Mouse (Mus musculus): ENCODE data around the gene Crk. TPM values are rescaled to one million over a fixed set of nuclear protein-coding genes. Genes with fewer than 3 reads are reported as not detected.
A peak's percentile ranks its signal among the peaks of the same experiment; 100 is the strongest.

The Crk gene
- polyA plus RNA-seq, 1 experiment: 80.6 TPM

GRCm38 (mm10) chr11:75677881-75678746 lies 945 bp upstream of the Crk start:
- no peaks in the 10 kb centered on the region for H3K27me3 ChIP-seq (ENCODE audit: control insufficient read depth, insufficient read depth, low read length)
- peak overlapping the region; percentile 83 for H3K4me3 ChIP-seq (replicated peaks; ENCODE audit: insufficient read depth, low read depth, low read length)
- DNase-seq: no peak
- H3K27ac ChIP-seq (ENCODE audit: insufficient read depth, low read length): no peak overlapping the region
- 95% methylated on average over 3 of the region's 3 CpGs for WGBS
- TF ChIP-seq POLR2A (IDR thresholded peaks at IDR 0.05; ENCODE audit: borderline replicate concordance, insufficient read depth, low read length) (no peak), CTCF (IDR thresholded peaks at IDR 0.05; ENCODE audit: borderline replicate concordance, insufficient read depth, low read depth, low read length) (no peak)
- peaks cover 3% of the 10 kb centered on the region; the same call in 1 of the 2 replicates for H3K4me1 ChIP-seq (ENCODE audit: control insufficient read depth, insufficient read depth, low read length)

GRCm38 (mm10) chr11:75679439-75680171 lies 546 bp downstream of the Crk start:
- peak; percentile 38; the same call in 1 of the 2 replicates for TF ChIP-seq CTCF (IDR thresholded peaks at IDR 0.05; ENCODE audit: borderline replicate concordance, insufficient read depth, low read depth, low read length)
- TF ChIP-seq POLR2A (IDR thresholded peaks at IDR 0.05; ENCODE audit: borderline replicate concordance, insufficient read depth, low read length): no peak
- H3K4me3 ChIP-seq (replicated peaks; ENCODE audit: insufficient read depth, low read depth, low read length): peak overlapping the region; percentile 83
- DNase-seq: peak in 1 of 2 experiments; percentile 53
- under 1% methylated on average over 43 of the region's 43 CpGs for WGBS
- peak overlapping the region; percentile 89 for H3K27ac ChIP-seq (ENCODE audit: insufficient read depth, low read length)
- H3K27me3 ChIP-seq (ENCODE audit: control insufficient read depth, insufficient read depth, low read length): no peaks in the 10 kb centered on the region
- peaks cover 3% of the 10 kb centered on the region; the same call in 1 of the 2 replicates for H3K4me1 ChIP-seq (ENCODE audit: control insufficient read depth, insufficient read depth, low read length)

- Histone ChIP-seq H3K4me3 (replicated peaks; ENCODE audit: insufficient read depth, low read depth, low read length) (no peak overlapping the region), H3K27ac (ENCODE audit: insufficient read depth, low read length) (no peak overlapping the region), H3K4me1 (ENCODE audit: control insufficient read depth, insufficient read depth, low read length) (peaks cover 11% of the 10 kb centered on the region), H3K27me3 (ENCODE audit: control insufficient read depth, insufficient read depth, low read length) (no peaks in the 10 kb centered on the region)
- WGBS: 90% methylated on average over 5 of the region's 5 CpGs
- DNase-seq: no peak
- TF ChIP-seq CTCF (IDR thresholded peaks at IDR 0.05; ENCODE audit: borderline replicate concordance, insufficient read depth, low read depth, low read length): no peak
- TF ChIP-seq POLR2A (IDR thresholded peaks at IDR 0.05; ENCODE audit: borderline replicate concordance, insufficient read depth, low read length): no peak
Observed at GRCm38 (mm10) chr11:75684462-75684861, 5.4 kb downstream of the Crk start.

- WGBS: 15% methylated on average over 2 of the region's 2 CpGs
- Histone ChIP-seq H3K27me3 (ENCODE audit: control insufficient read depth, insufficient read depth, low read length) (no peaks in the 10 kb centered on the region), H3K4me1 (ENCODE audit: control insufficient read depth, insufficient read depth, low read length) (peaks cover 11% of the 10 kb centered on the region), H3K27ac (ENCODE audit: insufficient read depth, low read length) (no peak overlapping the region), H3K4me3 (replicated peaks; ENCODE audit: insufficient read depth, low read depth, low read length) (no peak overlapping the region)
- TF ChIP-seq CTCF (IDR thresholded peaks at IDR 0.05; ENCODE audit: borderline replicate concordance, insufficient read depth, low read depth, low read length): no peak
- TF ChIP-seq POLR2A (IDR thresholded peaks at IDR 0.05; ENCODE audit: borderline replicate concordance, insufficient read depth, low read length): no peak
- peak in 1 of 2 experiments; percentile 18 for DNase-seq
Observed at GRCm38 (mm10) chr11:75684956-75685355, 5.9 kb downstream of the Crk start.

- peaks cover 8% of the 10 kb centered on the region for H3K4me1 ChIP-seq (ENCODE audit: control insufficient read depth, insufficient read depth, low read length)
- no peak overlapping the region for H3K27ac ChIP-seq (ENCODE audit: insufficient read depth, low read length)
- TF ChIP-seq CTCF (IDR thresholded peaks at IDR 0.05; ENCODE audit: borderline replicate concordance, insufficient read depth, low read depth, low read length) (no peak), POLR2A (IDR thresholded peaks at IDR 0.05; ENCODE audit: borderline replicate concordance, insufficient read depth, low read length) (no peak)
- H3K27me3 ChIP-seq (ENCODE audit: control insufficient read depth, insufficient read depth, low read length): no peaks in the 10 kb centered on the region
- no peak overlapping the region for H3K4me3 ChIP-seq (replicated peaks; ENCODE audit: insufficient read depth, low read depth, low read length)
- 76% methylated on average over 2 of the region's 2 CpGs for WGBS
- DNase-seq: no peak
Observed at GRCm38 (mm10) chr11:75687343-75687993, 8.4 kb downstream of the Crk start.

GRCm38 (mm10) chr11:75688132-75688531 lies 9.1 kb downstream of the Crk start:
- no peaks in the 10 kb centered on the region for H3K27me3 ChIP-seq (ENCODE audit: control insufficient read depth, insufficient read depth, low read length)
- H3K4me1 ChIP-seq (ENCODE audit: control insufficient read depth, insufficient read depth, low read length): peaks cover 8% of the 10 kb centered on the region
- DNase-seq: no peak
- WGBS: 79% methylated on average over 2 of the region's 2 CpGs
- no peak overlapping the region for H3K4me3 ChIP-seq (replicated peaks; ENCODE audit: insufficient read depth, low read depth, low read length)
- no peak overlapping the region for H3K27ac ChIP-seq (ENCODE audit: insufficient read depth, low read length)
- TF ChIP-seq CTCF (IDR thresholded peaks at IDR 0.05; ENCODE audit: borderline replicate concordance, insufficient read depth, low read depth, low read length): no peak
- no peak for TF ChIP-seq POLR2A (IDR thresholded peaks at IDR 0.05; ENCODE audit: borderline replicate concordance, insufficient read depth, low read length)

GRCm38 (mm10) chr11:75689977-75690376 lies 10.9 kb downstream of the Crk start:
- Histone ChIP-seq H3K27me3 (ENCODE audit: control insufficient read depth, insufficient read depth, low read length) (no peaks in the 10 kb centered on the region), H3K27ac (ENCODE audit: insufficient read depth, low read length) (no peak overlapping the region), H3K4me3 (replicated peaks; ENCODE audit: insufficient read depth, low read depth, low read length) (no peak overlapping the region), H3K4me1 (ENCODE audit: control insufficient read depth, insufficient read depth, low read length) (peaks cover 8% of the 10 kb centered on the region)
- DNase-seq: no peak
- WGBS: 50% methylated on average over 1 of the region's 1 CpGs
- TF ChIP-seq POLR2A (IDR thresholded peaks at IDR 0.05; ENCODE audit: borderline replicate concordance, insufficient read depth, low read length) (no peak), CTCF (IDR thresholded peaks at IDR 0.05; ENCODE audit: borderline replicate concordance, insufficient read depth, low read depth, low read length) (no peak)

Measured in cerebellum, adult 2 months (tissue).